Mouse (Mus musculus) heart, postnatal 0 days (tissue): ENCODE measurements around the gene Fut9.

Experiments
- CTCF ChIP-seq: IDR thresholded peaks from 2 replicates; pipeline ENCODE4 v1.5.1; 2016; ENCODE audit warnings: antibody characterized with exemption, control low read depth, low read depth
- EP300 ChIP-seq: IDR thresholded peaks from 2 replicates; pipeline ENCODE4 v1.6.1; 2016; ENCODE audit warnings: antibody characterized with exemption, low read depth

DNA sequence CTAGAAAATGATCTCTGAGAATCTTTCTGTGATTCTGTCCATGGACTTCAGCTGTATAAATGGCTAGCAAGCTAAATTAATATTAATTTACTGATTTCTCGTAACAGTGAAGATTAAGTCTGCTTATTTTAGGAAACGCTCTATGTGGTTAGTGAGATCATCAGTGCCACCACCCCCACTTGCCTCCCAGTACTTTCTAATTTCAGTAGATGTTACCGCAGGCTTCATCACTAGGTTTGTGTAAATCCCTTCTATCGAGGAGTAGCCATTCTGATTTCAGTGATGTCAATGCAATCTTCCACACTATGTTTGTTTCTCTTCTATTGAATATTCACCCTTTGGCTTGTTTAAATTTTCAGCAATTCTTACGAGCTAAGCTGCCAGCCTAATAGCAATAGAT, 186.6 kb downstream of the Fut9 start:
- TF ChIP-seq EP300, result no peak
- no peak for TF ChIP-seq CTCF
